13 mouse cellular contexts compared by ENCODE assay signal in the genomic region with DNA sequence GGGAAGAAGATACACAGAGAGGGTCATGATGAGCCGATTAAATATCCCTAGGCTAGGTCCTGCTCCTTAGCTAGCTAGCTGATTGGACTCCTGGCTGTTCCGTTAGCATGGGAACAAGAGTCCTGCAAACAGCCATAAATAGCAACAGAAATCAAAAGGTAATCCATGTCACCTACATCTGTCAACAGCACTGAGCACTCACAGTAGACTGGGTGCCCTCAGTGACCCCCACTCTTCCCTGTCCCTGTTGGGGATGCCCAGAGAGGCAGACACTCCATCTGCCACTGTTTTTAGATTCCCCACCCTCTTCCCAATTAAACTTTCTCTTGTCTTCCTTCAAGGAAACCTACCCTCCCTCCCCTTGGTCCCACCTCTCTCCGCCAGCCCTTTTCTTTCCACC.
"Had no signal": no experiment of that assay in that cellular context is flagged by ENCODE, and none has a peak within 500 bp of the region (broad histone marks: within the 10 kb centered on the region; RNA-seq: fewer than 3 reads in every experiment).

No protein-coding gene starts in this region.

- H3K9me3 ChIP-seq: limb, embryonic 13.5 days; midbrain, embryonic 13.5 days; neural tube, embryonic 15.5 days had no signal

- H3K27ac ChIP-seq: limb, embryonic 13.5 days; liver, embryonic 14.5 days; midbrain, embryonic 13.5 days; neural tube, embryonic 15.5 days had no signal

- H3K9ac ChIP-seq: liver, embryonic 14.5 days; midbrain, embryonic 13.5 days; neural tube, embryonic 15.5 days had no signal

- H3K4me2 ChIP-seq: limb, embryonic 13.5 days; midbrain, embryonic 13.5 days; neural tube, embryonic 15.5 days had no signal

- ATAC-seq: midbrain, embryonic 13.5 days had no signal

- DNase-seq: kidney, postnatal 36 days; layer of hippocampus, adult 9-11 months; left cerebral cortex, postnatal 4 days; lung, adult 18-20 months; right cerebral cortex, postnatal 4 days; spleen, adult 18-20 months; thymus, adult 2 months; thymus, postnatal 36 days had no signal

- H3K36me3 ChIP-seq: limb, embryonic 13.5 days; midbrain, embryonic 13.5 days; neural tube, embryonic 15.5 days had no signal

- H3K4me3 ChIP-seq: limb, embryonic 13.5 days; midbrain, embryonic 13.5 days; myocyte; neural tube, embryonic 15.5 days had no signal
